Mouse (Mus musculus): ENCODE measurements around the gene Gimap8.

DNA sequence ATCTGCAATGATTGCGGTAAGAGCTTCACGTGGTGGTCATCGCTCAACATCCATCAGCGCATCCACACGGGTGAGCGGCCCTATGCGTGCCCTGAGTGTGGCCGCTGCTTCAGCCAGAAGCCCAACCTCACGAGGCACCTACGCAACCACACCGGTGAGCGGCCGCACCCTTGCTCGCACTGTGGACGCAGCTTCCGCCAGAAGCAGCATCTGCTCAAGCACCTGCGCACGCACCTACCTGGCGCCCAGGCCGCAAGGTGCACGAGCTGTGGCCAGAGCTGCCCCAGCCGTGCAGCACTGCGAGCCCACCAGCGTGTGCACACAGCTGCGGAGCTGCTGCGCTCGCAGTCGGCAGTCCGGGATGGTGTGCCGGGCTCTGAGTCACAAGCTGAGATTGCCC lies 27.0 kb upstream of the Gimap8 start:
- no peak for TF ChIP-seq GATA1 (IDR thresholded peaks at IDR 0.05; ENCODE audit: low read depth, low read length)
- no peak for TF ChIP-seq POLR2A (IDR thresholded peaks at IDR 0.05; ENCODE audit: control insufficient read depth in 1 of 2, insufficient read depth in 1 of 2, low read depth in 1 of 2, low read length in 2 of 2, poor library complexity in 1 of 2)
- no peak for TF ChIP-seq KAT2A (conservative IDR thresholded peaks at IDR 0.05; ENCODE audit: low read depth, low read length)
- no peak for TF ChIP-seq EP300 (IDR thresholded peaks at IDR 0.05; ENCODE audit: low read depth in 1 of 2, low read length in 2 of 2)
- TF ChIP-seq ZMIZ1 (IDR thresholded peaks at IDR 0.05; ENCODE audit: low read depth, low read length), result no peak
